Mouse (Mus musculus) liver, embryonic 15.5 days (tissue): Measurements from ENCODE around the gene Fshb. TPM values are rescaled to one million over a fixed set of nuclear protein-coding genes. Genes with fewer than 3 reads are reported as not detected.

Source experiments
- ATAC-seq: fragments of 200-750 bp; cut with Nextera tagmentation; 2 replicates; pipeline ENCODE4 v1.8.0; 2017; ENCODE audit warnings: moderate number of reproducible peaks, mild to moderate bottlenecking, moderate library complexity; ENCODE audit not compliant: insufficient read depth
- H3K27ac ChIP-seq: fragments of 300-500 bp; sonication (generic); replicated peaks from 2 replicates; pipeline ENCODE4 v1.5.1; 2015; ENCODE audit warnings: mild to moderate bottlenecking, inconsistent platforms
- H3K27me3 ChIP-seq: fragments of 300-500 bp; sonication (generic); 2 replicates; pipeline ENCODE4 v1.6.1; 2015; ENCODE audit warnings: mild to moderate bottlenecking, inconsistent platforms
- H3K36me3 ChIP-seq: fragments of 300-500 bp; sonication (generic); replicated peaks from 2 replicates; pipeline ENCODE4 v1.6.1; 2015; ENCODE audit warnings: moderate library complexity, mild to moderate bottlenecking, inconsistent platforms
- H3K4me1 ChIP-seq: fragments of 300-500 bp; sonication (generic); replicated peaks from 2 replicates; pipeline ENCODE4 v1.6.1; 2015; ENCODE audit warnings: inconsistent platforms
- H3K4me2 ChIP-seq: fragments of 300-500 bp; sonication (generic); 2 replicates; pipeline ENCODE4 v1.6.1; 2015; ENCODE audit warnings: moderate library complexity, mild to moderate bottlenecking, inconsistent platforms
- H3K4me3 ChIP-seq: fragments of 300-500 bp; sonication (generic); replicated peaks from 2 replicates; pipeline ENCODE4 v1.5.1; 2015; ENCODE audit warnings: mild to moderate bottlenecking, inconsistent platforms
- H3K9ac ChIP-seq: fragments of 300-500 bp; sonication (generic); 2 replicates; pipeline ENCODE4 v1.6.1; 2015; ENCODE audit warnings: moderate library complexity, mild to moderate bottlenecking, inconsistent platforms
- H3K9me3 ChIP-seq: fragments of 300-500 bp; sonication (generic); replicated peaks from 2 replicates; pipeline ENCODE4 v1.6.1; 2016; ENCODE audit warnings: inconsistent platforms
- WGBS: fragments of 180-500 bp; shearing (Covaris S2); methylation state at CpG from one replicate; pipeline ENCODE4 v1.1.7; 2015; ENCODE audit warnings: mixed read lengths; ENCODE audit not compliant: insufficient replicate concordance; 5-methylcytosine and 5-hydroxymethylcytosine counted together
- polyA plus RNA-seq: library from polyadenylated mRNA; unstranded; fragments of >200 nt; fragmentation: Nextera tagmentation; extraction: Ambion mirVana; gene quantifications from 2 replicates; pipeline ENCODE4 v1.2.1, GENCODE M21; 2015

The Fshb gene
- not detected in 2 replicates for polyA plus RNA-seq

GRCm38 (mm10) chr2:107059556-107059955, at the start of gene Fshb:
Fshb (minus strand) TSS chr2:107059656.
- no peak for ATAC-seq
- H3K9me3 ChIP-seq, result no peaks in the 10 kb centered on the region
- 56% methylated on average over 4 of the region's 4 CpGs for WGBS
- H3K9ac ChIP-seq, result no peak within 1 kb of the TSS
- no peaks in the 10 kb centered on the region for H3K27me3 ChIP-seq
- no peaks in the 10 kb centered on the region for H3K4me1 ChIP-seq
- H3K36me3 ChIP-seq, result no peaks in the 10 kb centered on the region
- no peak within 1 kb of the TSS for H3K4me2 ChIP-seq
- no peak within 1 kb of the TSS for H3K4me3 ChIP-seq
- no peak within 1 kb of the TSS for H3K27ac ChIP-seq

DNA sequence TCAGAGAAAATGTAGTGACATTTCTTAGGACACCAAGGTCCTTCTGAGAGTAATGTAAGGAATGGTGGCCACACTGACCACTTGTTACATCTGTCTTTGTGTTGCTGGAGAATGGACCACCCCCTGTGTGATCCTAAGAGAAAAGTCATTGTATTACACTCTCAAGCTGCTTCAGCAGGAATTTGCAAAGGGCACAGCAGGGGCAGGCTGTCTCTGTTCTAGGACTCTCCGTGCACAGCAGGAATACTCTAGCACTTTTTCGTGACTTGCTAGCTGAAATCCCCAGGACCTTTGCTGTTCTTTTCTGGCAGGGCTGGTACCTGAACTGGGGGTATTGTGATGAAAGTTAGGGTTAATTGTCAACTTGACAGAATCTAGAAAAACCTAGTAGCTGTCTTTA, 24.8 kb upstream of the Fshb start:
- no peak overlapping the region for H3K4me3 ChIP-seq
- no peak overlapping the region for H3K9ac ChIP-seq
- H3K27ac ChIP-seq, result no peak overlapping the region
- no peaks in the 10 kb centered on the region for H3K4me1 ChIP-seq
- WGBS, result 37% methylated on average over 2 of the region's 2 CpGs
- no peak overlapping the region for H3K4me2 ChIP-seq
- ATAC-seq, result no peak
- no peaks in the 10 kb centered on the region for H3K9me3 ChIP-seq
- H3K27me3 ChIP-seq, result no peaks in the 10 kb centered on the region
- no peaks in the 10 kb centered on the region for H3K36me3 ChIP-seq

DNA sequence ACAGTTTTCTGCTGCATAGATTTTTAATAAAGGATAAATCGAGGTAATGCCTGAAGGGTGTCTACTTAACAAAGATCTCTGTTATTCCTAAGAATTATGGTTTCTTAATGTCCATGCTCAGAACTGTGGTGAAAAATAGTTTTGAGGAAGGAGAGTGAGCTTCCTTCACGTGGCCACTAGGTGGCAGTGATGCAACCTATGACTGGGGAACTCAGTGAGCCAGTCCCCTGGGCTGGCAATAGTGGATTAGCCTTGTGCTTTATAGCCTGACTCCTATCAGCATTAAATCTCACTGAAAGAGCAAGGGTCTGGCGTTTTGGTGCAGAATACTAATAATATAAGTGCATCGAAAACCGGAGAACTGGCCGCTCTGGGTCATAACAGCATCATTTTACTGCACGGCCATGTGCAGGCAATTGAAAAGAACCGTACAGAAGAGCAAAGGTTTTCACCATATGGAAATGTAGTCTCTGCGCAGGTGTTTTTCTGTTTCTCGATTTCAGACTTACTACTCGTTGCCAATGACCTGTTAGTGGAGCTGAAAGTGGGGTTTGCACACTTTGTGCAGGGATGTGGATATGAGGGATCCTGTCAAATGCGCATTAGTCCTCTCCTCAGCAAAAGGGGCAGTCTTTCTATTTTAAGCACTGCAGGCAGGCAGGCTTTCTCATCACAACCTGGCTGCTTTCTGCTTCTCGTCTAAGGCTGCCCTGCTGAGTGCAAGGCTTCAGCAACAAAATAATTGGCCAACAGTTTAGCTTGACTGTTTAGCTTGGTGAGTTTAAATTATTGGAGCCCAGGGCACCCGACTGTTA, 23.8 kb upstream of the Fshb start:
- Histone ChIP-seq H3K27me3 (no peaks in the 10 kb centered on the region), H3K27ac (no peak overlapping the region), H3K4me3 (no peak overlapping the region), H3K4me1 (no peaks in the 10 kb centered on the region), H3K4me2 (no peak overlapping the region), H3K9me3 (no peaks in the 10 kb centered on the region), H3K9ac (no peak overlapping the region), H3K36me3 (no peaks in the 10 kb centered on the region)
- ATAC-seq, result no peak
- 49% methylated on average over 14 of the region's 14 CpGs for WGBS

- Histone ChIP-seq H3K9me3 (no peaks in the 10 kb centered on the region), H3K36me3 (no peaks in the 10 kb centered on the region), H3K9ac (no peak overlapping the region), H3K27me3 (no peaks in the 10 kb centered on the region), H3K4me2 (no peak overlapping the region), H3K4me3 (no peak overlapping the region), H3K4me1 (no peaks in the 10 kb centered on the region), H3K27ac (no peak overlapping the region)
- 34% methylated on average over 2 of the region's 2 CpGs for WGBS
- no peak for ATAC-seq
Measured at GRCm38 (mm10) chr2:107063260-107063659, 3.8 kb upstream of the Fshb start.

DNA sequence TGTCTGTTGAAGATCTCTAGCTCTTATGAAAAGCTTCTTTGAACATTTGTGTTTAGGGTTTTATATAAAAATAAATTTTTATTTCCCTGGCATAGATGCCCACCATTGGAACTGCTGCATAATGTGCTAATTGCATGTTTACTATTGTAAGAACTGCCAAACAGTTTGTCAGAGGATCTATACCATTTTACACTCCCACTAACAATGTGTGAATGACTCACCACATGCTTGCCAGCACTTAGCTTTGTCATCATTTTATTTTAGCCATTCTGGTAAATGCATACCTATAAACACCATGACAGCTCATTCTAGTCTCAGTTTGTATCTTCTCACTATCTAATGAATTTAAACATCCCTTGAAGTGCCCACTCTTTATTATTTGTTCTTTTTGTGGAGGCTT, 13.5 kb downstream of the Fshb start:
- Histone ChIP-seq H3K9me3 (no peaks in the 10 kb centered on the region), H3K27ac (no peak overlapping the region), H3K36me3 (no peaks in the 10 kb centered on the region), H3K4me3 (no peak overlapping the region), H3K9ac (no peak overlapping the region), H3K4me1 (no peaks in the 10 kb centered on the region), H3K27me3 (no peaks in the 10 kb centered on the region), H3K4me2 (no peak overlapping the region)
- no peak for ATAC-seq

GRCm38 (mm10) chr2:107040816-107041215, 18.6 kb downstream of the Fshb start:
- ATAC-seq, result no peak
- no peak overlapping the region for H3K4me3 ChIP-seq
- no peak overlapping the region for H3K4me2 ChIP-seq
- H3K27me3 ChIP-seq, result no peaks in the 10 kb centered on the region
- 63% methylated on average over 4 of the region's 4 CpGs for WGBS
- H3K27ac ChIP-seq, result no peak overlapping the region
- no peaks in the 10 kb centered on the region for H3K36me3 ChIP-seq
- no peaks in the 10 kb centered on the region for H3K9me3 ChIP-seq
- H3K4me1 ChIP-seq, result no peaks in the 10 kb centered on the region
- H3K9ac ChIP-seq, result no peak overlapping the region

DNA sequence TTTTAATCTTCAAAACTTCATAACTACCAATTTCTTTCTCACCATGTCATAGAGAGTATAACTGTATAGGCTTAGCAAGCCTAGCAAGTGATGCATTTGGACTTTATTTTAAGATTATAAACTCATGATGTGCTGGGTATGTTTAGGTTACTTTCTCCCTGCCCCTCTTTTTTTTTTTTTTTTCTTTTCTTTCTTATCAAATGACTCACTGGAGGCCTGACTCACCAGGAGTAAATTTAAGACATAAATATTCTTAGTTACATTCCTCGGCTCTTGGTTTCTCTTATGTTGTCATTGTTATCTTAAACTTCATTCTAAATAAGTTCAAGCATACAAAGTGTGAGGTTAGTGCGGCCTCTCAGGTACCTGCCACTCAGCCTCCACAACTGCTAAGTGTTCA, 23.5 kb downstream of the Fshb start:
- Histone ChIP-seq H3K4me2 (no peak overlapping the region), H3K36me3 (no peaks in the 10 kb centered on the region), H3K27me3 (no peaks in the 10 kb centered on the region), H3K9me3 (no peaks in the 10 kb centered on the region), H3K4me1 (no peaks in the 10 kb centered on the region), H3K9ac (no peak overlapping the region), H3K4me3 (no peak overlapping the region), H3K27ac (no peak overlapping the region)
- WGBS, result 62% methylated on average over 2 of the region's 2 CpGs
- no peak for ATAC-seq

- H3K4me3 ChIP-seq, result no peak overlapping the region
- ATAC-seq, result no peak
- WGBS, result 59% methylated on average over 4 of the region's 4 CpGs
Measured at GRCm38 (mm10) chr2:107024694-107025093, 34.8 kb downstream of the Fshb start.

GRCm38 (mm10) chr2:107022713-107023112, 36.7 kb downstream of the Fshb start:
- WGBS, result 69% methylated on average over 5 of the region's 5 CpGs
- H3K4me3 ChIP-seq, result no peak overlapping the region
- no peaks in the 10 kb centered on the region for H3K4me1 ChIP-seq
- ATAC-seq, result no peak
- H3K27me3 ChIP-seq, result no peaks in the 10 kb centered on the region
- H3K27ac ChIP-seq, result no peak overlapping the region
- H3K36me3 ChIP-seq, result no peaks in the 10 kb centered on the region
- H3K9ac ChIP-seq, result no peak overlapping the region
- H3K4me2 ChIP-seq, result no peak overlapping the region
- H3K9me3 ChIP-seq, result no peaks in the 10 kb centered on the region

More at GRCm38 (mm10) chr2:107024694-107025093, 34.8 kb downstream of the Fshb start:
- Histone ChIP-seq H3K27ac (no peak overlapping the region), H3K9me3 (no peaks in the 10 kb centered on the region), H3K4me2 (no peak overlapping the region), H3K4me1 (no peaks in the 10 kb centered on the region), H3K9ac (no peak overlapping the region), H3K27me3 (no peaks in the 10 kb centered on the region), H3K36me3 (no peaks in the 10 kb centered on the region)

GRCm38 (mm10) chr2:107019331-107019730, 40.1 kb downstream of the Fshb start:
- no peak for ATAC-seq
- Histone ChIP-seq H3K9ac (no peak overlapping the region), H3K36me3 (no peaks in the 10 kb centered on the region), H3K9me3 (no peaks in the 10 kb centered on the region), H3K4me2 (no peak overlapping the region), H3K27me3 (no peaks in the 10 kb centered on the region), H3K27ac (no peak overlapping the region), H3K4me3 (no peak overlapping the region), H3K4me1 (no peaks in the 10 kb centered on the region)
- WGBS, result 45% methylated on average over 2 of the region's 2 CpGs

DNA sequence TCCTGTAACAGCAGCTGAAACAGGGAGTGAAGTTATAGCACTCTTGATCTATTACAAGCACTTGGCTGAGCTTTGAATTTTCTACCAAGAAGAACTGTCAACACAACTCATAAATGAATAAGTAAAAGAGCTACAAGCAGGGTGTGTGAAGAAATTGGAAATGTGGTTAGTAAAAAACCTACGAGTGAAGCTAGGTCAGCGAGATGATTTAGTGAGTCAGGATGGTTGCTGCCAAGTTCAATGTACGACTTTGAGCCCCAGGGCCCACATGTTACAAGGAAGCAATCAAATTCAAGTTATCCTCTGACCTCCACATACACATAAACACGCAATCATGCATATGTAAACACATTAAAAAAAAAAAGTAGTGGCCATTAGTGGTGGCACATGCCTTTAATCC, 46.3 kb downstream of the Fshb start:
- no peaks in the 10 kb centered on the region for H3K4me1 ChIP-seq
- H3K9me3 ChIP-seq, result no peaks in the 10 kb centered on the region
- H3K27me3 ChIP-seq, result no peaks in the 10 kb centered on the region
- H3K27ac ChIP-seq, result no peak overlapping the region
- no peak for ATAC-seq
- H3K4me2 ChIP-seq, result no peak overlapping the region
- WGBS, result 51% methylated on average over 4 of the region's 4 CpGs
- no peaks in the 10 kb centered on the region for H3K36me3 ChIP-seq
- H3K4me3 ChIP-seq, result no peak overlapping the region
- no peak overlapping the region for H3K9ac ChIP-seq

- Histone ChIP-seq H3K27me3 (no peaks in the 10 kb centered on the region), H3K4me2 (no peak overlapping the region), H3K9me3 (no peaks in the 10 kb centered on the region), H3K36me3 (no peaks in the 10 kb centered on the region), H3K9ac (no peak overlapping the region), H3K4me3 (no peak overlapping the region), H3K4me1 (no peaks in the 10 kb centered on the region), H3K27ac (no peak overlapping the region)
- 67% methylated on average over 4 of the region's 4 CpGs for WGBS
- no peak for ATAC-seq
Measured at GRCm38 (mm10) chr2:107012318-107012717, 47.1 kb downstream of the Fshb start.
